Mouse (Mus musculus): ENCODE results near the gene Slc22a23.

- TF ChIP-seq CTCF (IDR thresholded peaks at IDR 0.05; ENCODE audit: low read depth) (no peak), EP300 (IDR thresholded peaks at IDR 0.05; ENCODE audit: low read depth) (no peak)
These were observed 49.1 kb downstream of the Slc22a23 start for GRCm38 (mm10) chr13:34295787-34296435.

All from liver, embryonic 14.5 days (tissue).